Mouse (Mus musculus): ENCODE measurements at regions not wholly inside any gene's neighbourhood (a gene's known extent, or its start where the extent isn't known, plus 50 kb on each side); places are given as distances from the start of the nearest gene placed in this dataset.

DNA sequence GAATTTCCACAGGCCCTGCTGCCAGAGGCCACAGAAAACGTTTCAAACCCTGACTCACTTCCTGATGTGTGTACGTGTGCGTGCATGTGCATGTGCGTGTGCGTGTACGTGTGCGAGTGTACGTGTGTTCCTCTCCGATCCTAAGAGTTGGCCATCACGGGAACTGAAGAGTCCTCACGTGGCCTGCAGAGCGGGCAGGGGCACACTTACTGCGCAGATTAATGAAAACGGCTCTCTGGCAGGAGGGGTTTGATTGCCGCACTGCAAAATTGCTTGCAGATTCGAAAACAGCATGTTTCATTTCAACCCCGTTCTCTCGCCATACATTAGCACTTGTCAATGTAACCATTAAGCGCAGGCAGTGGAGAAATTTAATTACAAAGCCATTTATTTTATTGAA, 135.0 kb upstream of the Six2 start:
- DNase-seq (ENCODE audit: low spot score) = no peak

DNA sequence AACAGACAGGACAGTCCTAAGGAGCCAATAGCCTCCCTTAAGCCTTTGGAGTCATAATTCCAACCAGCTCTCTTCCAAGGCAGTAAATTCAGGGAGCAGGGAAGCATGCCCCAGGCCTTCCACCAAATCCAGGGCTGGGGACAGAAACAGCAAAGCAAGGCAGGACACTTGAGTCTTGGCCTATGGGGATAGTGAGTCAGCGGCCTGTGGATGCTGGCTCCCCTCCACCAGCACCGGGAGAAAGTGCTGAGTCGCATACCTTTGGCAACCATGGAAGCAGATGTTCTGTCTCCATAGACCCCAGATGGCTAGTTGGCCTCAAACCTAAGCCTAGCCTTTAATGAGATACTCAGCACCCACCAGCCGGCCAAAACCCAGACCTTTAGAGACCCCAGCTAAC, 133.8 kb upstream of the Six2 start:
- no peak for DNase-seq (ENCODE audit: low spot score)

DNA sequence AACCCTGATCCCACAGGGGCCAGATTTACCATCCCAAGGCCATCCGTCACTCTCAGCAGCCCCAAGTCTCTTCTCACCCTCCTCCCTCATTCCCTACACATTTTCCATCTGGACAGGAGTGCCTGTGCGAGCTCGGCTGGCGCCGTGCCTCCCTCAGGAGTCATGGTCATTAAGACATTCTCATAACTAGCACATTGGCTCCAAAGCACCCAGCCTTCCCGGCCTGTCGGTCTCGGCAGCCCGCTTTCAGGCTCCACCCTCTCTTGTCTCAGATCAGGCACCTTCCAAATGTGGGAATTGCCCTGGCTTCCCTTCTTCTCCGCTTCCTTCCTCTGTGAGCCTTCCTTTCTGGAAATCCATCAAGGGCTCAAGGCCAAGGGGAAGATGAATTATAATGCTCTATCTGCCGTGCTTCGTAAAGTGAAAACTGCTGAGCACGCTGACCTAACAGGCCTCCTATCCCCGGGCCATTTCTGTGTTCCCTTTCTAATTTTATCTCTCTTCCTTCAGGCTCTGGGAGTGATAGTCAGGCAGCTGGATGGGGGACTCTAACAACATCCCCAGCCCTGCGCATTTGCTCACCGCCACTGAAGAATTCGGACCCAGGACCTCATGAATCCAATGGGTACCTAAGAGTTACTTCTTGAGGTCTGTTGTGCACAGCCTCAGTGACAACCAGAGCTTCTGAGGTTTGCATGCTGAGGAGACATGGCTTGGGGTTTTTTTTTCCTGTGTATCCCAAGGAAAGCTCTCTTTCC, 130.2 kb upstream of the Six2 start:
- DNase-seq (ENCODE audit: low spot score) = no peak

DNA sequence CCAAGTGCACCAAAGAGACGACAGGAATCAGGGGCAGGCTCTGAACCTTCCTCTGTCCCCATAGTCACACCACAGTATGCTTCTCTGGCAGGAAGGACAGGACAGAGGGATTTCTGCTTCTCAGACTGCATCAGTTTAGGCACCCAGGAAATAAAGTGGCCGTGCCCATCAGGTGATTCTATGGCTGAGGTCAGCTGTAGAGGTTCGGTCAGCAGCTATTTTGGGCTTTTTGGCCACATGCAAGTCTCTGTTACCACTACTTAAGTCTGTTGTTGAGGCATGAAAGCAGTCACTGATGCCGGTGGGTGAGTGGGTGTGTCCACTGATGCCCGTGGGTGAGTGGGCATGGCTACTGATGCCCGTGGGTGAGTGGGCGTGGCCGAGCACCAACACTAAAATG, 128.4 kb upstream of the Six2 start:
- no peak for DNase-seq (ENCODE audit: low spot score)

DNA sequence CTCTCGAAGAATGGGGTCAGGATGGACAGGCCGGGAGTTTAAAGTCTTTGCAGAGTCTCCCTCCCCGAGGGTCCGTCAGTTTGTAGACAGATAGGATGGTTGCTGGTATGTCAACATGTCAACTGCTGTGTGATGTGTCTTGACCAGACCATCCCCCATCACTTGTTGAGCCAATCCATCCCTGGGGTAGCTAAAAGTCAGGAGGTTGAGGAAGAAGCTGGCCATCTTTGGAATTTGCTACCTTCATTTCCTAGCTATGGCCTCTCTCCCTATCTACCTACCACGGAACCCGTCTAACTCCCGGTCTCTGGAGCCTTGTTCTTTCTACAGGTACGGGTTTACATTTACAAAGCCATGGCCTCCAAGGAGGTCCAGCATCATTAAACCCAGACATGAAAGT, 128.0 kb upstream of the Six2 start:
- no peak for DNase-seq (ENCODE audit: low spot score)

DNA sequence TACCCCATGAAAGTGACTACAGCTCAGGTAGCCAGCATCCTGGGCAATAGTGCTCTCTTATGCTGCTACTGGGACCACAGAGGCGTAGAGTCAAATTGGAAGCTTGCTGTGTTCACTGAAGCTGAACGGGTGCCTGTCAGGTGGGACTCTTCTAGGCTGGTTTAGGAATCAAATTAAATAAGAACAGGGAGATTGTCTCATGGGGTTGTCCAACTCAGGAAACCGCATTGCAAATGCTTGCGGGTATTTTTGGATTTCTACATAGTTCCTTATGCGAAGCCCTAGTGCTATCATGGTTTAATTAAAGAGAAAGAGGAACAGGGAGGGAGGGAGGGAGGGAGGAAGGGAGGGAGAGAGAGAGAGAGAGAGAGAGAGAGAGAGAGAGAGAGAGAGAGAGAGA, 120.5 kb upstream of the Six2 start:
- no peak for DNase-seq (ENCODE audit: low spot score)

DNA sequence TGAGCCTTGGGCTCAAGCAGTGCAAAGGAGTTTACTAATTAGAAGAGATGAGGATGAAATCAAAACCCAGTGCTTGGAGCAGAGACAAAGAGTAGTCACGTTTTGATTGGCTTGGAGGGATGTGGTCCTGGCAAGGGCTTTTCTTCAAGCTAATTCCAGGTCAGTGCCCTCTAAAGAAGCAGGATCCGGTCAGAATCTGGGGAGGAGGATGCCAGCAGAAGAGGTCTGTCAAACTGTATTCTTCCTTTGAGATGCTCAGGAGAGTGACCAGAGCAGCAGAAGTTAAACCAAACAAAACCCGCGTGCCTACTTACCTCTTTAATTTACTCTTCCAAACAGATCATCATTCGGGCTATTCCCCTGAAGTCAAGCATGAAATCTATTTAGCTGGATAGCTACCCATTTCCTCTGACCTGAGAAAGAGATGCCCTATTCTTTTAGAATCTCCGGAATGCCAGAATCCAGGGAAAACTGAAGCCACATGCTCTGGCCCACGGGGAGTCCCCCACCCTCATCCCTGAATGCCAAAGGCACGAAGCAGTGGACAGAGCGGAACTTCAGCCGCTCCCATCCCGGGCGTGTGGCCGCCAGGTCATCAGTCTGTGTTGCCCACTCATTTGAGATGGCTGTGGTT, 117.8 kb upstream of the Six2 start:
- no peak for DNase-seq (ENCODE audit: low spot score)

DNA sequence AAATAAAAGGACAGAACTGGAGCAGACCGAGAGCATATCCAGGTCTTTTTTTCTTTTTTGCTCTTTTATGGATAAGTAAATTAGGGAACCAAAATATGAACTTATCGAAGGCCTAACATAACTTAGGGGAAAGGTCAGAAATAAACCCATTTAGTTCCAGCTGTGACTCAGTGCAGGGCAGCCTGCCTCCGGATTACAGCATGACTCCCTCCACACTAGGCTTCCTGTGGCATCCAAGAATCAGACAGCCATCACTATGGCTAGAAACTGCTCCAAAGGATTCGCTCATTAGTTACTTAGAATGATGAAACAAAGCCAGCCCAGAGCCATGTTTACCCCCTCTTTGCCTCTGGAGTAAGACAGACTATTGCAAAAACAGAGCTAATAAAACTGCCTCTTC, 116.6 kb upstream of the Six2 start:
- DNase-seq (ENCODE audit: low spot score) = no peak

DNA sequence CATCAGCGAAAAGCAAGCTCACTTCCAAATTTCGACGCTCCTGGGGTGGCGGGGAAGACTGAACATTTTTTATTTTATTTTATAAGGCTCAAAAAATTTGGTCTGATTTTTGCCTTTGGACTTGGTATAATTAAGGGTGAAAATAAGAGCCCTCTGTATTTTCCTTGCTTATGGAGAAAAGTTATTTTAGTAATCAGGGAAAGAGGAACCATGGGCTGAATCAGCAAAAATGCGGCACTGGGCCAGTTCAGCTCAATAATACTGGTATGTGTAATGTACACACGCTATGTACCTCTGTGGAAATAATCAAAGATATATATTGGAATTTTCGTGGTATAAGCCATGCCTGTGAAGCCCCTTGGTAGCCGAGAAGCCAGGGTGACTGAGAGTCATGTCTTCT, 113.7 kb upstream of the Six2 start:
- DNase-seq (ENCODE audit: low spot score) = no peak

DNA sequence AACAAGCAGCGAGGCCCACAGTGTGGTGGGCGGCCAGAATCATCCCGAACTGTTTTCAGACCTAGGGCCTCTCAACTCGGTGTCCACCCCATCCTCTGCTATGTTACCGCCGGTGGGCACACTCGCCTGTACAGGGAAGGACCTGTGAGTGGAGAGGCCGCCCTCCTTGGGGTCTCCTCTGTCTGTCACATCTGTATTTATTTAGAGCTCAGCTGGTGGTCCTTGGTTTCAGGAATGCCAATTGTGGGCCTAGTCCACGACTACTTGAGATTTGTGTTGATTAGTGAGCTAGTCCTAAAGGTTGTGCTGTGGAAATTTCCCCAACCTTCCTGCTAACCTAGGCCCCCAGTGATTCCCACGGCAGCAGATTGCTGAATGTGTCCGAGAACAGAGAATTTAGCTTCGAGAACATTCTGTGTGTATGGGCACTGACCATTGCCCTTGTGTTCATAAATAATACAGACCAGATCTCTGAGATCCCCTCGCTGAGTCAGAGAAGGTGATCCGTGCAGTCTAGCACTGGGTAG, 113.1 kb upstream of the Six2 start:
- no peak for DNase-seq (ENCODE audit: low spot score)

DNA sequence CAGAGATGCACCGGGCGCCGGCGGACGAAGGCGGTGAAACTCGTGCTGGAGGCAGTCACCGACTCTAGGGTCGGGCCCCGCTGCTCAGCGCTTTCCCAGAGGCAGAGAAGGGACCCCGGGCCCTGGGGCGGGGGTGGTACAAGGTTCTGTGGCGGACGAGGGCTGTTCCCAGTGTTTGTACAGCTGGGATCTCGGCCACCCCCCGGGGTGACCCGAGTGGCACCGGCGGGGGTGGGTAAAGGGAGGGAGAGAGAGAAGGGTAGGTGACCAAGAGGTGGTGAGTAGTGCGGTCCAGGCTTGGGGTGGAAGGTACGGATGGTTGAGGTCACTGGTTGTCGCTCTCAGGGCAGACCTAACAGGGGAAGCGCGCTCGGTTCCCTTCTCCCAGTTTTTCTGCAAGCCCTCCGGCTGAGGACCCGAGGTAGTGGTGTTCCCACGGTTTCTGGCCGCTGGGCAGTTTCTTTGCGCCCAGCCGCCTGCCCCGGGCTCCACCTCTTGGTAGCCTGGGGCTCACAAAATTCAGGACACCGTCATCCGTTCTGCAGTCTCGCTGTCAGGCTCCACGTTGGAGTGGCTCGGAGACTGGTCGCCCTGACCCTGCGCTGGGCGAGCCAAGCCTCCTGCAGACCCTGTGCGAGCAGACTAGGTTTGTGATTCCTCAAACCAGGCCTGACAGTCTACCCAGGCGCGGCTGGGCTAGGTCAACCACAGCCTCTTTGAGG, 112.4 kb upstream of the Six2 start:
- no peak for DNase-seq (ENCODE audit: low spot score)

DNA sequence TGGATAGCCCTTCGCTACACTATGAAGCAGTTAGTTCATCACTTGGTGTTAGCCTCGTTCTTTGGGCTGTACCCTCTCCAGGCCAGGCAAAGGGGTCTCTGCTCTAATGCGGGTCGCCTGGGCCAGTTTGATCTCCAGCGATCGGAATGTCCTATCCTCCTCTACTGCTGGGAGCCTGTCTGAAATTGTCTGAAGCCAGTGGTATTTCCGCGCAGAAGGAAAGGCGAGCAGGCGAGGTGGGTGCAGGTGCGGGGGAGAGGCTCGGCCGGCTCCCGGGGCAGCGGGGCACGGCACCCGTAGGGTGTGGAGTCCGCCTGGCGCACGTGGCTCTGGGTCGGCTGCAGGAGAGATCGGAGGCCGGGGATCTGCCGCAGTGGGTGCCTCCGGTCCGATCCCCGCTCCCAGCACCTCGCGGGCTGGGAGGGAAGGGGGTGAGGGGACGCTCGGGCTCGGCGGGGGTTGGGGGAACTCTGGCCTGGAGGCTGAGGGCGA, 111.8 kb upstream of the Six2 start:
- DNase-seq (ENCODE audit: low spot score) = no peak

DNA sequence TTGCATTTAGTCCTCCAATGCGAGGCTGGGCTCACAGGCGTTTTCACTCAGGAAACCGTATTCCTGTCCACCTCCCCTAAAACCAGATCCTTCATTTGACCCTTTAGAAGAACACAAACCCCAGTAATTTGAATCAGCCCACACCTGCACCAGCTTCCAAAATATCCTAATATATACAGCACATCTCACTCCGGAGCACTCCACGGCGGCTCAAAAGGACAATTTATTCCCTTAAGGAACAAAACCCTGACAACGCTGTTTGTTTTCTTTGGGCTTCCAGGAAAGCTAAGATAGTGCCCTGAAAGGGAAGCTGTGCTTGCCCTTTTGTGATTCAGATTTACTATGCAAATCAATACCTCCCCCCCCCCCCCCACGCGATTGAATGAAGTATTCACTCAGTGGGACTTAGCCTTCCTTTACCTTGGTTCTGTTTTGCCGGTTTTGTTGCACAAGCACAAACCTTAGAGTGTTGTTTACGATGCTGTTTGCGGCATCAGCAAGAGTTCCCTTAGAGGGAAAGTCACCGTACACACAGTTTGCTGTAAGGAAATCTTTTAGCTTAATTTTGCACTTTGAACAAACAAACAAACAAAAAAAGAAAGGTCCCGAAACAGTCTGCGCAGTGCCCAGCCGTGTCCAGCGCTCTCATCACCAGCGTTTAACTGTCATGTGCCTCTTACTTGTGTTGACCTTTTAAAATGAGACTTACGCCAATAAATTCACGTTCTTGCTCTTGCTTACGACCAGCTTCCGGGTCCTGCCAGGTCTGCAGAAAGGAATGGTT, 111.2 kb upstream of the Six2 start:
- DNase-seq (ENCODE audit: low spot score) = no peak

DNA sequence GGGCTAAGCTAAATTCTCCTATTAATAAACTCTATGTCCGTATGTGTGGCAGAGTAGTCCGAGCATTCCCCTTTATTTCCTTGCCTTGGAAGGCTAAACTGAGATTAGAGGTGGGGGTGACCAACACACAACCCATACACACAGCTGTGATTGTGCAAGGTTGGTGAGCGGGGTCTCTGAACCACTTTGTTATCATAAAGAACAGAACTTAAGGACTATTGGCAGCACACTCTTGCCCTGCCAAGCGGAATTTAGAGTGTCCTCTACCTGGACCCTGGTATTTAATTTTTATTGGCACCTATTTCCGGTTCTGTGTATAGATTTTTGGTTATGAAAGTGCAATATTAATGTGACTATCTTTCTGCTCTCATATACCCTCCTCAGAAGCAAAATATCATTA, 109.7 kb upstream of the Six2 start:
- DNase-seq (ENCODE audit: low spot score) = no peak

DNA sequence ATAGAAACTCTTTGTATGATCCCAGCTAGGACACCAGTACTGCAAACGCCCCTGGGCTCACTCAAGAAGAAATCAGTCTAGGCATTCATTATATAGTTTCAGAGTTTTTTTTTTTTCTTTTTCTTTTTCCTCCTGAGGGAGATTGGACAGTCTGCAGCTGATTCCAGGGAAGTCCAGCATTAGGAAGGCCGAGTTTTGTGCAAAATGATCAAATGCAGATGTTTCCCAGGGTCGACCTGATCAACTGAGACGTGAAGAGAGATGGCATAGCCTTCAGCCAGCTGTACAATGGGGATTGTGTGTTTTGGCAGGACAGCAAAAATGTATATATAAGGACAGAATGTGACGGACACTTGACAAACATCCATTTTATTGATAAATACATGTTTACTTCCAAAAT, 107.7 kb upstream of the Six2 start:
- DNase-seq (ENCODE audit: low spot score) = no peak

DNA sequence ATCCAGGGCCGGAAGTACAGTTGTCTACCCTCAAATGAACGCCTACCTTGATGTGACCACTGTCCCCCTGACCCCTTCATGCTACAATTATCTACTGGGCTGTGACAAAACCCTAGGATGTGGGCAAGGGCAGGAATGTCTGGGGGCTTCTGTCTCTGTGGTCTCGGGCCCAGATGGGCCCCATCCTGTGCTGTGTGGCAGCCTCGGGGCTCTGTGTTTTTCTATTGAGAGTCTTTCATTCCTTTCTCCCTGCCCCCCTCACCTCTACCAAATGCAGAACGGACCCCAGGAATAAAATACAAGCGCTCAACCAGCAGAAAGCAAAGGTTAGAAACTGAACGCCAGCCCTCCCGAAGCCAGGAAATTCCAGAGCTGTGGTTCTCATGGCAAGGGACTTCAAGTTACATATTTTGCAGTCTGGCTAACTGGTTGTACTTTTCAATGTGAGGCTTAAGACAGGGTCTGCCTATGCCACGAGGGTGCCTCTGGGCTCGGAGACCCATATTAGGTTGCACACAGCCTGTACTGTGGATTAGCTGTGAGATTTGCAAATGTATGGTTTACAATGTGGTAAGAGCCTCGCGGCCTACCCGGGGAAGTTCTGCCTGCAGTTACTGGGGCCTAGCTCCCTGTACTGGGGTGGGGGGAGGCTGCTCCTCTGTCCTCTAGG, 97.7 kb upstream of the Six2 start:
- DNase-seq (ENCODE audit: low spot score) = no peak

DNA sequence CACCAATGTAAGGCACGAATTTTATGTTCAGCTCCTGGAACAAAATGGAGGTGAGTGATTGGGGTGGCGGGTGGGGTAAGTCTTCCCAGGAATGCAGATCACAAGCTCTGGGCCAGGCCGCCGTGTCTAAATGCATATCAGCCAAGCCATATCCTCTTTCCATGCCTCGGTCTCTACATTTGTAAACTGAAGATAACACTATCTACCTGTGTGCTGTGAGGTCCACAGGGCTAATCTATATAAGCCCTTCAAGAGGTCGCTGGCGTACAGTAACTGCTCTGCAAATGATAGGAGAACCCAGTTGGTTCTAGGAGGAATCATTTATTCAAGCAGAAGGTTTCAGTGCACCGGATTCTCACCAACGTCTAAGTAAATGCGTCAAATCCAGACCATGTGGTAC, 92.4 kb upstream of the Six2 start:
- no peak for DNase-seq (ENCODE audit: low spot score)

DNA sequence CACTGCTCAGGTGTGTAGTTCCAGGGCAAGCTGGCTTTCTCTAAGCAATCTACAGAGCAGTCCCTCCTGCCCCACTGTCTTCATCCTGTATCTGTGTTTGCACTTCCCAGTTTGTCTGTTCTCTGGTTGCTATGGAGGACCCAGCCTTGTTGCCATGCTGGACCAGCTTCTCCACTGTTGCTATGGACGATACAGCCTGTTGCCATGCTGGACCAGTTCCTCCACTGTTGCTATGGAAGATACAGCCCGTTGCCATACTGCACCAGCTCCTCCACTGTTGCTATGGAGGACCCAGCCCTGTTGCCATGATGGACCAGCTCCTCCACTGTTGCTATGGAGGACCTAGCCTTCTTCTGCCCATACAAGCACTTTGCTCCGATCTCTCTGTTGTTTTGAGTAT, 88.8 kb upstream of the Six2 start:
- no peak for DNase-seq (ENCODE audit: low spot score)

DNA sequence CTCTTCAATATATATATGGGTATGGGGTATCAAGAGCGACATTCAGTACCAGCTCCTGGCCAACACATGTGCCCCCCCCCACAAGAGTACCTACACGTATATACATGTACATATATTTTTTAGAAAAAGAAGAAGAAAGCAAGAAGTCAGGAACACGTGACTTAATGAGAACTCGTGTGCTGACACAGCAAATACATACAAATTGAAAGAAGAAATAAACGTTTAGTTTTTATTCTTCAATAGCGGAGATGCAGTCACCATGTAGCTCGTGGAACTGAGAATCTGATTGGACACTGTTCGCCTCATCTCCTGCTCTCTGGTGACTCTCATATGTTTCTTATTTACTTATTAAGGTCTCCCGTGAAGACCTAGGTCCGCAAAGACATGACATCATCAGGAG, 80.3 kb upstream of the Six2 start:
- no peak for DNase-seq (ENCODE audit: low spot score)

DNA sequence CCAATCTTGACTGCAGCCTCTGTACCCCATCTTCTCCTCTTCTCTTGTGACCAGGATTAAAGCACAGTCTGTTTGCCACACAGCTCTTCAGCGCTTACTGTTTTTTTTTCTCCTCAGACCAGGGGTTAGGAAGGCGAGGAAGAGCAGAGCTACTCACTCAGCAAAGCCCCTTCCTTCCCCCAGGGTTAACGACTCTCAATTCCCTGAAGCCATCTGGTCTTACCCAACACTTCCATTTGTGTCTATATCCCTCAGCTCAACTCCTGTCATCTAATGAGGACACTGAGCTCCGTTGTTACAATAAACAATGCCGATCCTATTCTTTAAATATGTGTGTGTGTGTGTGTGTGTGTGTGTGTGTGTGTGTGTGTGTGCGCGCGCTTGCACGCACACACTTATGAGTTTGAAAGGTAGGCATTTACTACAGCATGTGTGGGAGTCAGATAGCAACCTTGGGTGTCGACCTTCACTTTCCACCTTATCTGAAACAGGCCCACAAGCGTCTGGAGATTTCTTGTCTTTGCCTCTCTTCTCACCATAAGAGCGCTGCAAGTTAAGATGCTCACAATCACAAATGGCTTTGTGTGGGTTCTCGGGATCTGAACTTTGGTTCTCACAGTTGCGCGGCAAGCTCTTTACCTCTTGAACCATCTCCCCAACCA, 79.3 kb upstream of the Six2 start:
- no peak for DNase-seq (ENCODE audit: low spot score)

DNA sequence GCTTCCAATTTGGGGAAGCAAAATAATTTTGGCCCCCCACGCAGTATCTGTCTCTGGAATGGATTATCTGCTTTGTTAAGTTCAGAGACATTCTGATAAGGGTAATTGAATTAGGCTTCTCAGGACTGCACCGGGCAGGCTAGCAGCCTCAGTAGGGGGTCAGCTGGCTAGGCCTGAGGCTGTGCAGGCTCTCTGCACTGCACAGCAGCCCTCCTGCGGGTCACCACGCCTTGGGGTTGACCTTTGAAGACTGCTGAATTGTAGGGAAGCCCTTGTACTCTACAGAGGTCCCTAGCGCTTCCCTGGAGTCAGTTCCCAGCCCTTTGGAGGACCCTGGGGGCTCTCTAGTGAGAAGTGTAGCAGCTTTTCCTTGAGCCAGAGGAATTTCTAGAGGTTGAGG, 78.5 kb upstream of the Six2 start:
- no peak for DNase-seq (ENCODE audit: low spot score)

All from testis, postnatal 10 days (tissue).